Mouse (Mus musculus) megakaryocyte, embryonic 14.5 days (primary cell): ENCODE results near the gene Abcc9. TPM values are rescaled to one million over a fixed set of nuclear protein-coding genes. Genes with fewer than 3 reads are reported as not detected.

Experiments
- H3K27me3 ChIP-seq: replicated peaks from 2 replicates; pipeline ENCODE3; 2012; ENCODE audit warnings: inconsistent platforms
- H3K36me3 ChIP-seq: replicated peaks from 2 replicates; pipeline ENCODE3; 2012; ENCODE audit warnings: low read length, inconsistent platforms, mixed read lengths
- H3K4me1 ChIP-seq: 2 replicates; pipeline ENCODE4 v1.6.1; 2012; ENCODE audit warnings: inconsistent platforms
- H3K4me3 ChIP-seq: replicated peaks from 2 replicates; pipeline ENCODE3; 2012; ENCODE audit warnings: moderate library complexity, mild to moderate bottlenecking, inconsistent platforms
- H3K9me3 ChIP-seq: 2 replicates; pipeline ENCODE4 v1.6.1; 2012; ENCODE audit warnings: inconsistent platforms
- FLI1 ChIP-seq: IDR thresholded peaks from 2 replicates; pipeline ENCODE4 v1.6.1; 2012; ENCODE audit warnings: low read length, inconsistent platforms, mixed read lengths
- GATA1 ChIP-seq: IDR thresholded peaks from 3 replicates; pipeline ENCODE4 v1.6.1; 2012; ENCODE audit warnings: mixed read lengths, low read length, inconsistent platforms, borderline replicate concordance
- polyA plus RNA-seq: library from polyadenylated mRNA; stranded (reverse); fragments of >175 nt; gene quantifications from 2 replicates; pipeline ENCODE4 v1.2.3, GENCODE M21; 2012; ENCODE audit warnings: low replicate concordance; ENCODE audit not compliant: insufficient read depth

The Abcc9 gene
- polyA plus RNA-seq, 1 experiment, result not detected

DNA sequence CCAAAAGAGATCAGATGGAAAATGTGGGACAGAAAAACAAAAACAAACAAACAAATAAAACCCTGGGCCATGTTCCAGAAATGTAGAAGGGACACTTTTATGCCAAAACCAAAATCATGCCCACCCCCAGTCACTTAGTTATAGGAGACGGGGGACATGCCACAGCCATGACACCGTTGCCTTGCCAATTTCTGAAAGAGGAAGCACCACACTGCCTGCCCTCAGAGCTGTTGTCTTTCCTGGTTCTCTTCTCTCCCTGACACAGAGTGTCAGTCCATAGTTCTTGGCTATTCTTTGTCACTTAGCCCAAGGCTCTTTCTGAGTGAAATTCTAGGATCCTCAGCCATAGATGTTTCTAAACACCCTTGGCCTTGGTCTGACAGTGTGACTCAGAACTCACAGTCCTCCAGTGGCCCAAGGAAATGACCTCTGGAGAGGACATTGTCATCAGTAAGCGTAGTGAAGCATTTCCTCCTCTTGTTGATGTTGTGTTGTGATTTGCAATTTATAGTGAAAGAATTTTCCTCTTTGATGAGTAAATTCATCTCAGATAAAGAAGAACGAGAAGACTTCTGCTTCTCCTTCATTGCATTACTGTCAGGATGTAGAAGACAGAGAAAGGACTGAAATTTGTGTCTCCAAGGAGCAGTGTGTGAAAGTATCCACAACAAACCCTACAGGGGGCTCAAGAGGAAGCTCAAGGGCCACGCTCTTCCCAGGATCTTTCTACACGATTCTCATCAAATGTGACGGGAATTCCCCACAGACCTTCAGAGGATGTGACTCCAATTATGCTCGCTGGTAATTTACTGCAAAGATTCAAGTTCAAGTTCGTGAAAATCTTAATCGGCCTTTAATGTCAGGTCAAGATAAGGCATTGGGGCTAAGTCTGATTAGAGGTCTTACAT, 143.1 kb downstream of the Abcc9 start:
- Histone ChIP-seq H3K36me3 (no peaks in the 10 kb centered on the region), H3K4me3 (no peak overlapping the region), H3K27me3 (peaks cover 2% of the 10 kb centered on the region), H3K4me1 (peaks cover 6% of the 10 kb centered on the region), H3K9me3 (no peaks in the 10 kb centered on the region)
- no peak for TF ChIP-seq GATA1

DNA sequence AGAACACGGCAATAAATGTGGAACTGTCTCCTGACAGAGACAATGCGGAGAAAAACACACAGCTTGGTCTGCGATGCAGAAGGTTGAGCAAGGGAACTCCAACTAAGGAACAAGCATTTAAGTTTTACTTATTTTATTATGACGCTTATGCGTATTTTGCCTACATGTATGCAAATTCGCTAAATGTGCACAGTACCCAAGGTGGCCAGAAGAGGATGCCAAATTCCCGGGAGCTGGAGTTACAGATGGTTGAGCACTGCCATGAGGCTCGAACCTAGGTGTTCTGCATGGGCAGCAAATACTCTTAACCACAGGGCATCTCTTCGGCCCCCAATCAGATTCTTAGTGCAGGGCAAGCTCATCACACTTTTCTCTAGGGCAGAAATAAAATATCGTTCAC, 144.0 kb downstream of the Abcc9 start:
- Histone ChIP-seq H3K9me3 (no peaks in the 10 kb centered on the region), H3K4me3 (no peak overlapping the region), H3K27me3 (no peaks in the 10 kb centered on the region), H3K36me3 (no peaks in the 10 kb centered on the region), H3K4me1 (peaks cover 6% of the 10 kb centered on the region)
- TF ChIP-seq GATA1 (no peak), FLI1 (no peak)

GRCm38 (mm10) chr6:142555988-142556387, 146.1 kb downstream of the Abcc9 start:
- H3K4me3 ChIP-seq, result no peak overlapping the region
- no peak for TF ChIP-seq FLI1
- no peak for TF ChIP-seq GATA1
- peaks cover 1% of the 10 kb centered on the region for H3K4me1 ChIP-seq
- H3K27me3 ChIP-seq, result no peaks in the 10 kb centered on the region
- H3K9me3 ChIP-seq, result no peaks in the 10 kb centered on the region
- no peaks in the 10 kb centered on the region for H3K36me3 ChIP-seq

DNA sequence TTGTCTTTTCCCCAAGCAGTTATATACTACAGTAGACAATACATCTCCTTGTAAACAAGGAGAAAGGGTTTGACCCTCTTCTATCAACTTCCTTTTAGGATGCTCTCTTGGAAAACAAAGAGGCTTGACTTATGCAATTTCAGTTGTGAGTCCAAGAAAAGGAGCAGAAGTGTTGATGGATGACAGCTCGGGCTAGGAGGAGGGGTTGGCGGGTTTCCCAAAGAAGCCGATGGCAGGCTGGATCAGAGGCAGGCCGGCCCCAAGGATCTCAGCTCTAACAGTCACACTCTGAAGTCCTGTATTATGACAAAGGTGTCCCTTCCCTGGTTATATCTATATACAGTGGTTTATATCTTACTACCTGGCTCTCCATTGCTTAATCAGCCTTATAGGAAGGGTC, 150.6 kb downstream of the Abcc9 start:
- H3K9me3 ChIP-seq, result no peaks in the 10 kb centered on the region
- no peak for TF ChIP-seq GATA1
- no peak for TF ChIP-seq FLI1
- H3K4me1 ChIP-seq, result no peaks in the 10 kb centered on the region
- H3K4me3 ChIP-seq, result no peak overlapping the region
- no peaks in the 10 kb centered on the region for H3K36me3 ChIP-seq
- peaks cover 3% of the 10 kb centered on the region for H3K27me3 ChIP-seq

DNA sequence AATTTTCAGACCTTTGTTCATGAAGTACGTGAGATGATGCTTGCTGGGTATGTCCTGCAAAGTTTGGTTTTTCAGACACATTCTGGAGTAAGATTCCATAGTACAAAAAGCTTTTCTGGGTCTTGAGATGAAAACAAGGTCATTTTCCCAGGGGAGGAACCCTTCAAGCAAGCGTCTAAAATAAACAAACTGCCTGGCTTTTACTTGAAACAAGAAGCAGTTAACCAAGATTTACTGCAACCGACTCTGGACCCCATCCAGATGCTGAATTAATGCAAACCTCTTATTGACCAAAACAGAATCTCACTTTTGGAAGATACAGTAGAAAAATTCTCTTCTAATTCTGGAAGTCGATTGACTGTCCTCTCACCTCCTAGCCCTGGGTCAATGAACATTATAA, 151.2 kb downstream of the Abcc9 start:
- no peaks in the 10 kb centered on the region for H3K36me3 ChIP-seq
- no peak for TF ChIP-seq GATA1
- TF ChIP-seq FLI1, result no peak
- H3K4me3 ChIP-seq, result no peak overlapping the region
- peaks cover 3% of the 10 kb centered on the region for H3K27me3 ChIP-seq
- no peaks in the 10 kb centered on the region for H3K4me1 ChIP-seq
- H3K9me3 ChIP-seq, result no peaks in the 10 kb centered on the region

GRCm38 (mm10) chr6:142548377-142548776, 153.7 kb downstream of the Abcc9 start:
- peaks cover 3% of the 10 kb centered on the region for H3K27me3 ChIP-seq
- TF ChIP-seq FLI1, result no peak
- TF ChIP-seq GATA1, result no peak
- H3K36me3 ChIP-seq, result no peaks in the 10 kb centered on the region
- no peaks in the 10 kb centered on the region for H3K9me3 ChIP-seq
- H3K4me1 ChIP-seq, result no peaks in the 10 kb centered on the region; the same call in 1 of the 2 replicates
- no peak overlapping the region for H3K4me3 ChIP-seq

GRCm38 (mm10) chr6:142545132-142545531, 157.0 kb downstream of the Abcc9 start:
- Histone ChIP-seq H3K36me3 (no peaks in the 10 kb centered on the region), H3K9me3 (no peaks in the 10 kb centered on the region), H3K4me3 (no peak overlapping the region), H3K27me3 (peaks cover 3% of the 10 kb centered on the region), H3K4me1 (peaks cover 2% of the 10 kb centered on the region)
- no peak for TF ChIP-seq GATA1
- TF ChIP-seq FLI1, result no peak

DNA sequence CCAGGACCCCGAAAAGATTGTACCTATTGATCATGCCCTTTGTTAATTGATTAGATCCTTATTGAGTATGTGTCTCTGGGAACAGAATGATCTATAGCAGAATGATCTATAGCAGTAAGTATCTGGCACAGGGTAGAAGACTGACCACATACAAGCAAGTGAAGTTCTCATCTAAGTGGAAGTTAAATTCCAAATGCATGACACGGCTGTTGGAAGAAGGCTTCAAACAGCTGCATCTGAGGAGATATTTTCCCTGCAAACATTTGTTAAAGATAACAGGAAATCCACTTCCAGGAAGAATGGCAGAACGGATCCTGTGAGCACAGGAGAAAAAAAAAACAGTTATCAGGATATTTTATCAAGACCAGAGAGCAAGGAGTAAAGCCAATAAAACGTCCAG, 158.5 kb downstream of the Abcc9 start:
- H3K27me3 ChIP-seq, result no peaks in the 10 kb centered on the region
- H3K9me3 ChIP-seq, result no peaks in the 10 kb centered on the region
- TF ChIP-seq FLI1 (no peak), GATA1 (no peak)
- H3K36me3 ChIP-seq, result no peaks in the 10 kb centered on the region
- H3K4me3 ChIP-seq, result no peak overlapping the region
- peaks cover 8% of the 10 kb centered on the region for H3K4me1 ChIP-seq

GRCm38 (mm10) chr6:142542800-142543175, 159.3 kb downstream of the Abcc9 start:
- TF ChIP-seq FLI1 (no peak), GATA1 (no peak)
- no peaks in the 10 kb centered on the region; the same call in 1 of the 2 replicates for H3K9me3 ChIP-seq

DNA sequence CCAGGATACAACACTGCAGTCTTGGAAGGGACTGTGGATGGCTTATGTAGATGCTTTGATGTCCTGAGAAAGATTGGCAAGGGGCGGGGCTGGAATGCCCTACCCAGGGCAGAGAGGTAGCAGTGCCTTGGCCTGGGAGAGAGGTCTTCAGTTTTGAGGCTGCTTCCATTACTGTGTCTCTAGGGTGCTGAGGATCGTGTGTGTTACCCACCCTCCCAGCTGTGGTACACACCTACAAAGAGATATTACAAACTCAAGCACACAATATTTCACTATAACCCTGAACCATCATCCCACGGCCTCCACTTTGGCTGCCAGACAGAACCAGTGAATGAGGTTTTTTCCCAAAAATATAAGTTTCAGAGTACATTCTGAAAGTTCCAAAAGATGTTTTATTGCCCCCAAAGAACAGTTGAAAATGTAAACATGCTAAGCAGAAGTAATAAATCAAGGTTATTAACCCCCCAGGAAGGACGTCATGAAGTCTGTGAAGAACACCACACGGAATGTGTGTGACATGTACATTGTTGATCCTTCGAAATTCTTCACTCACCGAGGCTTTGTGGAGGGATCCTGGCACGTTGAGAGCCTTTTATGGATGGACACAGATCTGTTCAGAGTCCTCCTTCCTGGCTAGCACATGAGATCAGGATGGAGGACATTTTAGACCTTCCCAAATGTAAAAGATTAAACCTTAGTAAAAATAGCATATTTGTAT, 159.9 kb downstream of the Abcc9 start:
- peaks cover 13% of the 10 kb centered on the region for H3K4me1 ChIP-seq
- no peaks in the 10 kb centered on the region for H3K27me3 ChIP-seq
- H3K36me3 ChIP-seq, result no peaks in the 10 kb centered on the region
- no peaks in the 10 kb centered on the region; the same call in 1 of the 2 replicates for H3K9me3 ChIP-seq
- no peak overlapping the region for H3K4me3 ChIP-seq
- TF ChIP-seq FLI1, result no peak
- TF ChIP-seq GATA1, result no peak

More at GRCm38 (mm10) chr6:142542800-142543175, 159.3 kb downstream of the Abcc9 start:
- peaks cover 13% of the 10 kb centered on the region for H3K4me1 ChIP-seq
- H3K36me3 ChIP-seq, result no peaks in the 10 kb centered on the region
- H3K4me3 ChIP-seq, result no peak overlapping the region
- no peaks in the 10 kb centered on the region for H3K27me3 ChIP-seq
